Mouse (Mus musculus): ENCODE measurements around the gene Slc16a8. TPM values are rescaled to one million over a fixed set of nuclear protein-coding genes. Genes with fewer than 3 reads are reported as not detected.

Gene Slc16a8
- total and polyA plus RNA-seq, 2 experiments from 2014 or later: 0.67 to 1.8 TPM

DNA sequence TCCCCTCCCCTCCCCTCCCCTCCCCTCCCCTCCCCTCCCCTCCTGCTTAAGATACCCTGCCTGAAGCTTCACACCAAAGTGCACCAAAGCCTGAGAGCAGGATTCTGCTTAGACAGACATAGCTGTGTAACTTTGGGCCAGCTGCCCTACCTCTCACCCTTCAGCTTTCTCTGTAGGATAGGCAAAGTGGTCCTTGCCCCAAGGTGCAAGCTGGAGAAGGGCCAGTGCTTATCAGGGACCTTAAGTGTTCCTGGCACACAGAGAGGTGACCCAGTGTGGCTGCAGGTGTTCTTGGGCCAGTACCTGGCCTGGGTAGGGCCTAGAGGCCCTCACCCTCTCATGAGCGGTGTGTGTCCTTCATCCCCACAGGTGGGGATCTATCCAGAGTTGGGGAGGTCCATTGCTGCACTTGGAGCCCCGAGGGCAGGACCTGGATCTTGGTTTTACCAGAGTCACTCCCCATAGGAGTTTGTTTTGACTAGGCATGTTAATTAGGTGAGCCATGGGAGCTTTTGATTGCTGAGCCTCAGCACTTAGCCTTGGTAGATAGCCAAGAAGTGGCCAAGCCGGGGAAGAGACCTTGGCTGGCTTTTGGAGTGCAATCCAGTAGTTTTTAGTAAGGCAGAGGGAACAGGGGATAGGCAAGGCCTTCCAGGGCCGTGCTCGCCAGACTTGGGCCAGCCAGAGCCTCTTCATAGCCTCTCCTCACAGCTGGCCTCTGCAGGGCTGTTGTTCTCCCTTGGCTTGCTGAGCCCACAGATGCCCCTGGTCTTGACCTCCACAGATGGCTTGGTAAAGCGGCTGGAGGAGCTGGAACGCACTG lies 10.3 kb downstream of the Slc16a8 start:
- ATAC-seq (ENCODE audit: insufficient read depth, low read depth): no peak
- Histone ChIP-seq H3K36me3 (replicated peaks; ENCODE audit: control insufficient read depth, insufficient read depth, low read length) (peaks cover 58% of the 10 kb centered on the region), H3K9me3 (replicated peaks; ENCODE audit: control insufficient read depth, low read length) (no peaks in the 10 kb centered on the region), H3K4me2 (ENCODE audit: low read depth, low read length) (no peak overlapping the region), H3K27ac (ENCODE audit: low read depth) (peak overlapping the region; percentile 88), H3K4me1 (ENCODE audit: control insufficient read depth, insufficient read depth) (peaks cover 19% of the 10 kb centered on the region), H3K4me3 (ENCODE audit: low read depth, low read length) (no peak overlapping the region), H3K27me3 (ENCODE audit: control insufficient read depth, insufficient read depth, low read length) (no peaks in the 10 kb centered on the region), H3K9ac (replicated peaks; ENCODE audit: low read depth, low read length) (no peak overlapping the region)
- TF ChIP-seq CTCF (IDR thresholded peaks at IDR 0.05; ENCODE audit: low read depth) (no peak), EP300 (IDR thresholded peaks at IDR 0.05; ENCODE audit: low read depth) (no peak)
- DNase-seq (ENCODE audit: low spot score): no peak
- 47% methylated on average over 7 of the region's 7 CpGs for WGBS

DNA sequence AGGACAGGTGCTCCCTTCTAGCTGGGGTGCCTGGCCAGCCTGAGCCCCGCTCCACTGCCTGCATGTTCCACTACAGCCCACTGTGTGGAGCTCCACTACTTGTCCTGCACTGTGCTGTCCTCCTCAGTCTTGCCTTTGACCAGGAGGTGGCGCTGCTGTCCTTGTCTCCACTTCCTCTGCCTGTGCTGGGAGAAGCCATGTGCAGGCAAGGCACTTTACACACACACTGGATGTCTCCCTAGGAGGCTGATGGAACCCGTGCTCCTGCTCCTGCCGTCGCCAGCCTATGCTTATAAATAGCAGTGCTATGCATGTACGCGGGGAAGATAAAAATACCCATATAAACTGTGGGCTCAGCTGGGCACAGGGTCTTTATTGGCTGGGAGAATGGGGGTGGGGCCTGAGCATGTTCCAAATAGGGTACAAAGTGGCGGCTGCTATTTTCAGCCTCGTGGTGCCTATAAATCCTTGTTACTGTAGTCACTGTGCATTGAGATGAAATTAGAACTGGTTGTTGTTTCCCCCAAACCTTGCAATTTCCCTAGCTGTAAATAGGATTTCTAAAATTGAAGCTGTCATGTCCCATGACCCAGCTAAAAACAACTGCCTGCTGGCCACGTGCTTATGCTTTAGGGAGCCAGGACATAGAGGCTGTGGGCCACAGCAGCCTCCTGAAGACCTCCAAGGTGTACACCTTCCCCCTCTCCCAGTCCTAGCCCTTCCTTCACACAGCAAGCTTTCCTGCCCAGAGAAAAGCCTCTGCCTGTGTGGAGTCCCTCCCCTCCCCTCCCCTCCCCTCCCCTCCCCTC lies 11.1 kb downstream of the Slc16a8 start:
- ATAC-seq (ENCODE audit: insufficient read depth, low read depth) (peak; percentile 95), DNase-seq (ENCODE audit: low spot score) (peak; percentile 97)
- H3K9ac ChIP-seq (replicated peaks; ENCODE audit: low read depth, low read length): no peak overlapping the region
- H3K9me3 ChIP-seq (replicated peaks; ENCODE audit: control insufficient read depth, low read length): no peaks in the 10 kb centered on the region
- H3K4me3 ChIP-seq (ENCODE audit: low read depth, low read length): no peak overlapping the region
- H3K4me2 ChIP-seq (ENCODE audit: low read depth, low read length): no peak overlapping the region
- 6% methylated on average over 10 of the region's 10 CpGs for WGBS
- no peaks in the 10 kb centered on the region for H3K27me3 ChIP-seq (ENCODE audit: control insufficient read depth, insufficient read depth, low read length)
- peaks cover 19% of the 10 kb centered on the region for H3K4me1 ChIP-seq (ENCODE audit: control insufficient read depth, insufficient read depth)
- TF ChIP-seq CTCF (IDR thresholded peaks at IDR 0.05; ENCODE audit: low read depth) (peak; percentile 100), EP300 (IDR thresholded peaks at IDR 0.05; ENCODE audit: low read depth) (peak; percentile 86)
- H3K27ac ChIP-seq (ENCODE audit: low read depth): peak overlapping the region; percentile 87
- peaks cover 55% of the 10 kb centered on the region for H3K36me3 ChIP-seq (replicated peaks; ENCODE audit: control insufficient read depth, insufficient read depth, low read length)

DNA sequence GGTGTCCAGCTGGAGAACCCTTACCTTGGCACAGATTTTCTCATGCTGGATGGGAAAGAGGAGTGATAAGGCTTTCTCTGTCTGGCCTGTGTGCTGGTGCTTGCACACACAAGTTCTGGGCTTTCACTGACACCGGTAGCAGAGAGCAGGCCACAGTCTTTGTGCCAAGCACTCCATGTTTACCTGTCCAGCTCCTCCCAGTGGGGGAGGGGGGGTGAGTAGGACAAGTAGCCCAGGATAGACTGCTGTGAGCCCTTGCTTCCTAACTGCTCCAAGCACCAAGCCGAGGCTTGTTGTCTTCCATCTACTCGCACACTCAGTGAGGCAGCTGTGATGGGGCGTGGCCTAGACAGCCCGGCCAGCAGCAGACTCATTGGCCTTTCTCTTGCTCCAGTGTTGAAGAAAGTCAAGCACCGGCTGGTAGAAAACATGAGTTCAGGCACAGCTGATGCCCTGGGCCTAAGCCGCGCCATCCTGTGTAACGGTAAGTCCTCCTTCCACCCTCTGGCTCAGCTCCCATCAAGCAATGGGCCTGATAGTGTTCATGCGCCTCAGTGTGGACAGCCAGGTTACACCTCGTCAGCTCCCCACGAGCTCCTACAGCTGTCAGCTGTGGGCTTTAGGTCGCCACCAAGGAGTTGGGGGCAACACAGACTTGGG lies 11.9 kb downstream of the Slc16a8 start:
- Histone ChIP-seq H3K4me1 (ENCODE audit: control insufficient read depth, insufficient read depth) (peaks cover 19% of the 10 kb centered on the region), H3K4me3 (ENCODE audit: low read depth, low read length) (no peak overlapping the region), H3K36me3 (replicated peaks; ENCODE audit: control insufficient read depth, insufficient read depth, low read length) (peaks cover 47% of the 10 kb centered on the region), H3K27ac (ENCODE audit: low read depth) (peak overlapping the region; percentile 58), H3K9ac (replicated peaks; ENCODE audit: low read depth, low read length) (no peak overlapping the region), H3K4me2 (ENCODE audit: low read depth, low read length) (no peak overlapping the region), H3K27me3 (ENCODE audit: control insufficient read depth, insufficient read depth, low read length) (no peaks in the 10 kb centered on the region), H3K9me3 (replicated peaks; ENCODE audit: control insufficient read depth, low read length) (no peaks in the 10 kb centered on the region)
- DNase-seq (ENCODE audit: low spot score): no peak
- 44% methylated on average over 13 of the region's 13 CpGs for WGBS
- ATAC-seq (ENCODE audit: insufficient read depth, low read depth): no peak
- TF ChIP-seq CTCF (IDR thresholded peaks at IDR 0.05; ENCODE audit: low read depth): no peak
- TF ChIP-seq EP300 (IDR thresholded peaks at IDR 0.05; ENCODE audit: low read depth): no peak

DNA sequence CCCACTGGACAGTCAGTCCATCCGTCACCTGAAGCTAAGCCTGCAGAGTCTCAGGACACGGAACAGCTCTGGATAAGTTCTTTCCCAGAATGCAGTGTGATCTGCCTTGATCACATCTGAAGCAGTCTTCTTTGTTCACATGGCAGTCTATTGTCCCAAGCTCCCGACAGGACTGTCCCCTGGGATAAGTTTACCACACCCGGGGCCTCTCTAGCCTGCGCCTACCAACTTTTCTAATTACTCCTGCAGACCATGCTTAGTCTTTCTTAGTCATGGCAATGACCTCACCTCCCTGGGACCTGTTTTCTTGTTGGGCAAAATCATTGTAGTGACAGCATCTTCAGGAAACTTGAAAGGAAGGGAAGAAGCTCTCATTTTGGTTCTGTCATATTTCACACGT lies 16.5 kb downstream of the Slc16a8 start:
- Histone ChIP-seq H3K27ac (ENCODE audit: low read depth) (no peak overlapping the region), H3K4me3 (ENCODE audit: low read depth, low read length) (no peak overlapping the region), H3K4me1 (ENCODE audit: control insufficient read depth, insufficient read depth) (peaks cover 10% of the 10 kb centered on the region), H3K36me3 (replicated peaks; ENCODE audit: control insufficient read depth, insufficient read depth, low read length) (peaks cover 40% of the 10 kb centered on the region), H3K9ac (replicated peaks; ENCODE audit: low read depth, low read length) (no peak overlapping the region), H3K4me2 (ENCODE audit: low read depth, low read length) (no peak overlapping the region), H3K9me3 (replicated peaks; ENCODE audit: control insufficient read depth, low read length) (no peaks in the 10 kb centered on the region), H3K27me3 (ENCODE audit: control insufficient read depth, insufficient read depth, low read length) (no peaks in the 10 kb centered on the region)
- ATAC-seq (ENCODE audit: insufficient read depth, low read depth) (no peak), DNase-seq (ENCODE audit: low spot score) (no peak)
- TF ChIP-seq CTCF (IDR thresholded peaks at IDR 0.05; ENCODE audit: low read depth): no peak
- no peak for TF ChIP-seq EP300 (IDR thresholded peaks at IDR 0.05; ENCODE audit: low read depth)
- 74% methylated on average over 6 of the region's 6 CpGs for WGBS

DNA sequence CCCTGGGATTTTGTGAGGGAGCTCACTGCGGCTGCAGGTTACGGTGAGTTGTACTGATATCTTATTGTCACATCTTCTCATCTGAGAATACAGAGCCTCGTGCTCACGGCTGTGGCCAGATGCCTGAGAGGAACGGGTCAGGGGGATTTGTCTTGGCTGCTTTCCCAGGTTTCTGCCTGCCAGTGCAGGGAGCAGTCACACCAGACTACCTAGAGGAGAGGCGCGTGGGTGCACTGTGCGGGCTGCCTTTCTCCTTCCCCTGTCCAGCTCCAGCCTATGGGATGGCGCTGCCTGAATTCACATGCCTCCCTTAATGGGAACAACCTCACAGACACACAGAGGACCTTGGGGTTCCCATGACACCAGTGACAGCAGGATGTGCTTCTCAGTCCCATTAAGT lies 19.3 kb downstream of the Slc16a8 start:
- no peak overlapping the region for H3K4me3 ChIP-seq (ENCODE audit: low read depth, low read length)
- DNase-seq (ENCODE audit: low spot score) (peak; percentile 60), ATAC-seq (ENCODE audit: insufficient read depth, low read depth) (peak; percentile 62)
- 0 out of 2 replicates have a peak overlapping the region, but pooled peaks have one; percentile 38 for H3K27ac ChIP-seq (ENCODE audit: low read depth)
- H3K9me3 ChIP-seq (replicated peaks; ENCODE audit: control insufficient read depth, low read length): no peaks in the 10 kb centered on the region
- no peak overlapping the region for H3K4me2 ChIP-seq (ENCODE audit: low read depth, low read length)
- peaks cover 5% of the 10 kb centered on the region; the same call in 1 of the 2 replicates for H3K4me1 ChIP-seq (ENCODE audit: control insufficient read depth, insufficient read depth)
- 25% methylated on average over 9 of the region's 9 CpGs for WGBS
- H3K9ac ChIP-seq (replicated peaks; ENCODE audit: low read depth, low read length): no peak overlapping the region
- no peak for TF ChIP-seq EP300 (IDR thresholded peaks at IDR 0.05; ENCODE audit: low read depth)
- TF ChIP-seq CTCF (IDR thresholded peaks at IDR 0.05; ENCODE audit: low read depth): no peak
- H3K27me3 ChIP-seq (ENCODE audit: control insufficient read depth, insufficient read depth, low read length): no peaks in the 10 kb centered on the region
- peaks cover 50% of the 10 kb centered on the region for H3K36me3 ChIP-seq (replicated peaks; ENCODE audit: control insufficient read depth, insufficient read depth, low read length)

All from heart, postnatal 0 days (tissue).